Comparison of ENCODE assay signal across 8 mouse cellular contexts in genomic region chr10:87493576-87493975, GRCm38 (mm10). TPM values are rescaled to one million over a fixed set of nuclear protein-coding genes. Genes with fewer than 3 reads are reported as not detected.
DNase-seq lines count a peak whose midpoint lies in the region; ATAC-seq and TF ChIP-seq lines count a peak whose summit lies in the region.

Gene Ascl1, minus strand, starts transcription at chr10:87493660.

- H3K27me3 ChIP-seq in kidney, postnatal 0 days (ENCODE audit: insufficient read depth, low read length) = peaks cover 84% of the 10 kb centered on the region
- peaks cover 86% of the 10 kb centered on the region for H3K27me3 ChIP-seq in heart, embryonic 16.5 days (ENCODE audit: control insufficient read depth, insufficient read depth, low read length)
- H3K27me3 ChIP-seq in midbrain, embryonic 10.5 days (ENCODE audit: low read depth, poor library complexity, severe bottlenecking) = peaks cover 96% of the 10 kb centered on the region

- no peak for ATAC-seq in kidney, postnatal 0 days (replicated peaks; ENCODE audit: low FRiP score, low read depth)
- ATAC-seq in heart, embryonic 16.5 days (replicated peaks; ENCODE audit: extremely low read depth, insufficient read depth, low FRiP score) = peak; percentile 14; the same call in 1 of the 2 replicates
- ATAC-seq in cerebellum, adult (ENCODE audit: insufficient number of reproducible peaks, low FRiP score, low TSS enrichment) = no peak

- H3K4me2 ChIP-seq in kidney, postnatal 0 days (ENCODE audit: low read length) = peak within 1 kb of the TSS; percentile 96
- H3K4me2 ChIP-seq in heart, embryonic 16.5 days (ENCODE audit: low read depth, low read length) = peak within 1 kb of the TSS; percentile 95

- no peaks in the 10 kb centered on the region for H3K9me3 ChIP-seq in kidney, postnatal 0 days (replicated peaks; ENCODE audit: low read length)
- peaks cover 6% of the 10 kb centered on the region for H3K9me3 ChIP-seq in heart, embryonic 16.5 days (replicated peaks; ENCODE audit: control insufficient read depth, low read length)
- H3K9me3 ChIP-seq in midbrain, embryonic 10.5 days (replicated peaks) = peaks cover 6% of the 10 kb centered on the region; the same call in 1 of the 2 replicates

- DNase-seq in kidney, postnatal 0 days (ENCODE audit: low spot score) = no peak
- no peak for DNase-seq in kidney, adult 8-10 months
- DNase-seq in midbrain, embryonic 10.5 days (ENCODE audit: low spot score) = peak; percentile 88
- DNase-seq in spleen, adult 12 weeks (ENCODE audit: low spot score) = no peak
- no peak for DNase-seq in urinary bladder, postnatal 25 days (ENCODE audit: low spot score)

- TF ChIP-seq CTCF in kidney, postnatal 0 days (IDR thresholded peaks at IDR 0.05; ENCODE audit: low read depth) = no peak
- TF ChIP-seq CTCF in cortical plate, adult 2 months (IDR thresholded peaks at IDR 0.05; ENCODE audit: extremely low read depth, insufficient read depth, low read length) = no peak

- H3K4me1 ChIP-seq in kidney, postnatal 0 days (replicated peaks; ENCODE audit: insufficient read depth, low read length) = peaks cover 8% of the 10 kb centered on the region; the same call in 1 of the 2 replicates
- no peaks in the 10 kb centered on the region for H3K4me1 ChIP-seq in cortical plate, adult 2 months (ENCODE audit: control insufficient read depth, insufficient read depth, low read length)
- H3K4me1 ChIP-seq in heart, embryonic 16.5 days (ENCODE audit: control insufficient read depth, insufficient read depth, low read length) = peaks cover 9% of the 10 kb centered on the region; the same call in 1 of the 2 replicates
- H3K4me1 ChIP-seq in midbrain, embryonic 10.5 days = peaks cover 63% of the 10 kb centered on the region

- no peak for TF ChIP-seq POLR2A in cortical plate, adult 2 months (IDR thresholded peaks at IDR 0.05; ENCODE audit: extremely low read depth, insufficient read depth, low read length)

- WGBS in kidney, postnatal 0 days = under 1% methylated on average over 33 of the region's 34 CpGs
- 0% methylated on average over 31 of the region's 34 CpGs for WGBS in heart, embryonic 16.5 days
- WGBS in midbrain, embryonic 10.5 days = under 1% methylated on average over 33 of the region's 34 CpGs

- H3K27ac ChIP-seq in kidney, postnatal 0 days = no peak within 1 kb of the TSS
- H3K27ac ChIP-seq in cortical plate, adult 2 months (ENCODE audit: insufficient read depth, low read length) = peak within 1 kb of the TSS; percentile 86
- H3K27ac ChIP-seq in heart, embryonic 16.5 days (ENCODE audit: low read length) = no peak within 1 kb of the TSS
- peak within 1 kb of the TSS; percentile 97 for H3K27ac ChIP-seq in midbrain, embryonic 10.5 days (replicated peaks)

- H3K9ac ChIP-seq in kidney, postnatal 0 days (ENCODE audit: low read depth, low read length) = peak within 1 kb of the TSS; percentile 43; the same call in 1 of the 2 replicates
- 0 out of 2 replicates have a peak within 1 kb of the TSS, but pooled peaks have one; percentile 10 for H3K9ac ChIP-seq in heart, embryonic 16.5 days (ENCODE audit: low read length)

- no peaks in the 10 kb centered on the region for H3K36me3 ChIP-seq in kidney, postnatal 0 days (ENCODE audit: insufficient read depth, low read length)
- no peaks in the 10 kb centered on the region for H3K36me3 ChIP-seq in heart, embryonic 16.5 days (ENCODE audit: control insufficient read depth, insufficient read depth)
- H3K36me3 ChIP-seq in midbrain, embryonic 10.5 days = peaks cover 5% of the 10 kb centered on the region; the same call in 1 of the 2 replicates

- H3K4me3 ChIP-seq in kidney, postnatal 0 days (replicated peaks; ENCODE audit: low read depth, low read length) = peak within 1 kb of the TSS; percentile 51
- peak within 1 kb of the TSS; percentile 54 for H3K4me3 ChIP-seq in cortical plate, adult 2 months (ENCODE audit: insufficient read depth, low read length)
- H3K4me3 ChIP-seq in heart, embryonic 16.5 days (ENCODE audit: low read length) = peak within 1 kb of the TSS; percentile 60
- peak within 1 kb of the TSS; percentile 88 for H3K4me3 ChIP-seq in midbrain, embryonic 10.5 days

RNA-seq across cellular contexts. Expression of gene Ascl1, which starts in this region (rescaled TPM):
- polyA plus RNA-seq in kidney, postnatal 0 days (2015; fragmentation: Nextera tagmentation; extraction: Ambion mirVana) = 0.30 and 0.41 TPM in 2 replicates
- polyA plus RNA-seq in cortical plate, adult 2 months (2012; rRNA removed) = 5.8 and 6.6 TPM in 2 replicates
- 0.32 and 0.93 TPM in 2 replicates for polyA plus RNA-seq in heart, embryonic 16.5 days (2015; fragmentation: Nextera tagmentation; extraction: Ambion mirVana)
- polyA plus RNA-seq in midbrain, embryonic 10.5 days (2016; fragmentation: Nextera tagmentation; extraction: Ambion mirVana) = 29.4 and 48.2 TPM in 2 replicates

Comparison
In these comparisons a context has a peak if more than half of its experiments do, and no peak if none do; other contexts are left out.
1. Peak in ATAC-seq, H3K4me3 ChIP-seq, H3K9ac ChIP-seq and H3K4me2 ChIP-seq in heart, embryonic 16.5 days; RNA of the gene not detected or under 1 TPM.
2. H3K27ac ChIP-seq: peak in cortical plate, adult 2 months (single experiment) and midbrain, embryonic 10.5 days (single experiment); none in kidney, postnatal 0 days (single experiment) and heart, embryonic 16.5 days (single experiment).
3. Peak in every context shown above with its lines, with median percentiles within 50 percentile points of each other: H3K4me3 ChIP-seq.